Mouse (Mus musculus) NIH3T3 (cell line): Measurements from ENCODE around the gene Adgrb3.
A peak's percentile ranks its signal among the peaks of the same experiment; 100 is the strongest.
"Not testable (repeated sequence)": the region's sequence is repeated elsewhere in the genome, so short reads cannot be mapped to it uniquely, and the experiment has no call there.

Experiments
- DNase-seq: peaks from one replicate; pipeline ENCODE4 v3.0.0-alpha.2; 2012; ENCODE audit warnings: low read depth

Adgrb3 gene

DNA sequence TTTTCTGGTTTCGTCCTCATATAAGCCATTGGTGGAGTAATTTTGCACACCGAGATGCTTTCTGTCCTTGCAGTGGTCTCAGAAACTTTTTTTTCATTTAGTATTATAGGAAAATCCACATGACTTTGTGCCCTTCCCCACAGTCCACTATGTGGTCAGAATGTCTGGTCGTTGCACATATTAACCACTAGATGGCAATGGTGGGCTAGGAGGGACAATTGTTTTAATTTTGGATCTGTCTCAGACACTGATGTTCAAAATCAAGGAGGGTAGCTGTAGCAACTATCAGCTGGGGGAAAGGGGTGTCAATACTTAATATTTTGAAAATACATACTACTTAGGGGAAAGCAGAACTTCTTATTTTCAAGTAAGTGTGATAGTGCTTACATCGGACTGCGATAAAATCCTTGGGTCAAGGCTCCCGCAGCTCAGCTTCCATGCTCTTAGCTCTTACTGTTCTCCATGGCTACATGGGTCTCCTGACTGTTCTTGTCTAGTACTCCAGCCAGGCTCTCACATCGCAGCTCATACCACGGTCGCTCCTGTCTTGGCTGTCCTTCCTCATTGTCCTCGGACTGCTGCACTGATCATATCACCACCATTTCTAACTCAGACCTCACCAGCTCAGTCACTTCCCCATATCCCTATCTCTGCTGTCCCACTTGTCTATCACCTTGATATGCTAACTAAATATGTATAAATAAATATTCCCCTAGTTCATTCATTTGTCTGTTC, 319.0 kb downstream of the Adgrb3 start:
- DNase-seq = peak; percentile 52

GRCm38 (mm10) chr1:25504313-25504712, 325.2 kb downstream of the Adgrb3 start:
- DNase-seq = no peak

- no peak for DNase-seq
These were observed 326.0 kb downstream of the Adgrb3 start for GRCm38 (mm10) chr1:25503524-25503923.

- DNase-seq = no peak
These were observed 334.1 kb downstream of the Adgrb3 start for GRCm38 (mm10) chr1:25495202-25495914.

- no peak for DNase-seq
These were observed 338.0 kb downstream of the Adgrb3 start for GRCm38 (mm10) chr1:25491503-25491902.

GRCm38 (mm10) chr1:25490174-25490573, 339.3 kb downstream of the Adgrb3 start:
- DNase-seq = no peak

DNA sequence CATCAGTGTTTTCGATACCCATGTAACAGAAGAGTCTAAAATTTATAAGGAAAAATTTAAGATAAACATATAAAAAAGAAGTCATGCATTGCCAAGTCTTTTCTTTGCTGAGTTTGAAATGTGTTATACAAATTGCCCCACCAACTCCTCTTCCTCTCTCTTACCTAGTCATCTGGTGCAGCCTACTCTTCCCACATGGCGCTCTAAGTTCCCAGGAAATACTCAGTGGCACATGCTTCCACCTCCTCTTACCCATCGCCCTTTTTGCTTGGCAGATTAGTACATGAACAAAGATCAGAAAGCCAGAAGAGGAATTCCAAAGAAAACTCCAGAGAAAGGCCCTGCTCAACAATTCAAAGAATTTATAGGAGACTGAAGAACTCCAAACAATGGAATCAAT, 353.8 kb downstream of the Adgrb3 start:
- DNase-seq = no peak

GRCm38 (mm10) chr1:25474469-25474868, 355.0 kb downstream of the Adgrb3 start:
- DNase-seq = no peak

DNA sequence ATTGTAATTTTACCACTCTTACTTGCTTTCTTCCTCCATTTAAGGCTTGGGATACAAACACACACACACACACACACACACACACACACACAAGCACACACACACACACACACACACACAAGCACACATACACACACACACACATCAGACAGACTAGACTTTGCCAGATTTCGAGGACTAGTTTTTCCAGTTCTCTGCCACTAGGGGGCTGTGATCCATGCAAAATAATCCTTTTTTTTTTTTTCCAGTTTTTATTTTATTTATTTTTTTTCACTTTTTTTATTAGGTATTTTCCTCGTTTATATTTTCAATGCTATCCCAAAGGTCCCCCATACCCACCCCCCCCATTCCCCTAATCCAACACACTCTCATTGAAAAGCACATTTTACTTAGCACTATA, 357.9 kb downstream of the Adgrb3 start:
- DNase-seq = not testable (repeated sequence)

GRCm38 (mm10) chr1:25462612-25463011, 366.9 kb downstream of the Adgrb3 start:
- no peak for DNase-seq

DNA sequence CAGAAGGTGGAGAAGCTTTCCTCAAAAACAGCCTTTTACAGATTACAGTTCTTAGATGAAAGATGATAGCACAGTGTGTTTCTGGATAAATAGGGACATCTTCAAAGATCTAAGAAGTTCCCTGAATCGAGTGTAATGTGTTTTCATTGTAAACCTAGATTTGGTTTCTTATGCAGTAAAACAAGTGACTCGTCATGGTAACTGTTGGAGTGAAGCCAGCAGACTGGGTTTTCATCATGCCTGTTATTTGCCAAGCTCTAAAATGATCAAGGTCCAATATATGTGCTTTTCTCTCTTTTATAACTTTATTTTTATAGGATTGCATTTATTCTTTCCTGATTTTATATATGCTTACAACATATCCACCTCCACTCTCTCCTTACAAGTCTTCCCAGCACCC, 394.0 kb downstream of the Adgrb3 start:
- DNase-seq = no peak

GRCm38 (mm10) chr1:25430219-25430862, 399.2 kb downstream of the Adgrb3 start:
- DNase-seq = no peak

- no peak for DNase-seq
These were observed 408.8 kb downstream of the Adgrb3 start for GRCm38 (mm10) chr1:25420701-25421100.

DNA sequence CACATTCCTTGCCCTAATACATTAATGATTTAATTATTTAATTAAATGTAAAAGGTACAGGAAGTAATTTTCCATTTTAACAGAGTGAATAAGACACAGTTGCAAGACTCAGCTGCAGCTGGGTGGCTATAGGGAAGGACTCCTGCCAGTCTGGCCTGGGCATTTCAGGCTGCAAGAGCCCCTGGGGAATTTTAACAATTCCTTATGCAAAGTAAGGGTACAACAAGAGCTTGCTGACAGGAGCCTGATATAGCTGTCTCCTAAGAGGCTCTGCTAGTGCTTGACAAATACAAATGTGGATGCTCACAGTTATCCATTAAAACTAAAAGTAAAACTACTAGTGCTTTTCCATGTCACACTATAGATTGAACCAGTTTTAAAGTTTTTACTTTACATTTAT, 410.1 kb downstream of the Adgrb3 start:
- DNase-seq = no peak

GRCm38 (mm10) chr1:25415084-25415483, 414.4 kb downstream of the Adgrb3 start:
- no peak for DNase-seq

DNA sequence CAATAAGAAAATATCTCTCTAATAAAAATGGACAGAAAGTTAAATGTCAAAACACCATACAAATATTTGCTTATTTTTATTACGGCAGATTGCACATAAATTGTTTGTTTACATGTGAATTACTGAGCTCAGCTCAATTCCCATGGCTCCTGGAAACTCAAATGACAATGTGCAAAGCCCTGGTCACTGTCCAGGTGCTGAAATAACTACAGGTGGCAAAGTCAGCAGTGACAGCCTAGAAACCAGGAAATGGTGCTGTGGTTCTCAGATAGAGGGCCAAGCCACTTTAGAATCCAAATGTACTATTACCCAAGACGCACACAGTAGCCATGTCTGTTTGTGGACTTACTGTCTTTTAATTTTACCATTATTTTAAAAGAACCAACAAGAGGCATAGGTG, 465.3 kb downstream of the Adgrb3 start:
- no peak for DNase-seq

DNA sequence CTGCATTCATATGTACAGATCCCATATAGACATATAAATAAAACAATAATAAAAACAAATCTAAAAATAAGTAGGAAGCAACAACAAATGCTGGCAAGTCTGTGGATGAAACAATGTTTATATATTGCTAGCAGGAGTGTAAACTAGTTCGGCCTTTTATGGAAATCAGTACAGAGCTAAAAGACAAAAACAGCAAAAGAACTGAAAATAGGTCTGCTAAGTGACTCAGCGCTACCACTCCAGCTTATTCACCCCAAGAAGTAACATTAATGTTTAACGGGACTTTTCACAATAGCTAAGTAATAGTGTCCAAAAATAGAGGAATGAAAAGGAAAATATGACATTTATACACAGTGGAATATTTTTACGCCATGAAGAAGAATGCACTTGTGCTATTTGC, 471.0 kb downstream of the Adgrb3 start:
- DNase-seq = no peak

- no peak for DNase-seq
These were observed 474.0 kb downstream of the Adgrb3 start for GRCm38 (mm10) chr1:25355486-25355885.

GRCm38 (mm10) chr1:25344876-25345275, 484.6 kb downstream of the Adgrb3 start:
- no peak for DNase-seq

DNA sequence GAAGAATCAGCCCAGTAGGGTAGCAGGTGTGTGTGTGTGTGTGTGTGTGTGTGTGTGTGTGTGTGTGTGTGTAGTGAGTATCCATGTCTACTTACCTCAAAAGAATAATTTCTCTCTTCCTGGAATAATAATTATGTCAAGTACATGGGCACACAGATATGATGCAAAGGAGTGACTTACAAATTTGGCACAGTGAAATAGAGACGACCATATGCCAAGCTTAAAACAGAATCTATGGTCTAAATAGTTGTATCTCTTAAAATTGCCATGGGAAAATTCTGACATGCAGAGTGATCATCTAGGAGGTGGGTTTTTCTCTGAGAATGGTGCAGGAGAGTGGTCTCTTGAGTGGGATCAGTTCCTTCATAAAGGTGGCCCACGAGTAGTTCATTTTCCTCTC, 504.1 kb downstream of the Adgrb3 start:
- DNase-seq = no peak

DNA sequence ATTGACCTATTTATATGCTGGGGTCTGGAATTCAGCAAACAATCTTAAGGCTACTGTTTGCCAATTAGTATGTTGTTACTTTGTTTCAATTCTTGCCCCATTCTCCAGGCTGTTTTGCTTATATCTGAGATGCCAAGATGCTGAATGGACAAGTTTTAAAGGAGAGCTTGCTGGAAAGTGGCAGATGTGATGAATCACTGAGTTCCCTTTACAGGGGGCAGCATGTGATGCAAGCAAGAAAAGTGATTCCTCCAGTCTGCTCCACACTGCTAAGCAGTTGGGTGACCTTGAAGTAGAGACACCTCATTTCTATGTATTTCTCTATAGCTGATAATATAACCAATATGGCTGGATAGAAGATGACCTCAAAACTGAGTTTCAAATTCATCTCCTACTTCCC, 512.4 kb downstream of the Adgrb3 start:
- DNase-seq = no peak

- no peak for DNase-seq
These were observed 517.2 kb downstream of the Adgrb3 start for GRCm38 (mm10) chr1:25312344-25312743.

GRCm38 (mm10) chr1:25310066-25310465, 519.4 kb downstream of the Adgrb3 start:
- no peak for DNase-seq
